Mouse (Mus musculus) Patski (cell line): Measurements from ENCODE around the gene Tmem132b. TPM values are rescaled to one million over a fixed set of nuclear protein-coding genes. Genes with fewer than 3 reads are reported as not detected.

Experiments
- ATAC-seq: fragments of 100-300 bp; one replicate; pipeline ENCODE4 v1.8.0; 2021
- CTCF ChIA-PET: fragments of 350-600 bp; sonication (Branson Sonifier 250); formaldehyde crosslinking; loops from one replicate; lab custom pipeline; 2022; ENCODE audit warnings: inconsistent platforms; lab: Charles Lee
- POLR2A ChIA-PET: fragments of 350-600 bp; sonication (Branson Sonifier 250); formaldehyde crosslinking; loops from one replicate; lab custom pipeline; 2022; ENCODE audit warnings: antibody characterized with exemption, inconsistent platforms; lab: Charles Lee
- DNase-seq: peaks from one replicate; pipeline ENCODE4 v3.0.0-alpha.2; 2011; ENCODE audit warnings: low read depth, low spot score
- H3K27me3 ChIP-seq: fragments of 371-371 bp; one replicate; pipeline ENCODE4 v1.5.1; 2021
- CTCF ChIP-seq: fragments of 100-300 bp; IDR thresholded peaks from one replicate; pipeline ENCODE4 v1.5.1; 2021
- in situ Hi-C: fragments of 300-500 bp; cut with MboI; formaldehyde crosslinking; loops from 3 replicates; pipeline ENCODE4 v1.11.1; 2018; ENCODE audit warnings: low pct_unique_long_range_greater_than_20kb, mixed read lengths
- polyA plus RNA-seq: library from polyadenylated mRNA; unstranded; gene quantifications from one replicate; pipeline ENCODE4 v1.2.3, GENCODE M21; 2021

Tmem132b gene
- polyA plus RNA-seq, 1 experiment from 2014 or later, result not detected

DNA sequence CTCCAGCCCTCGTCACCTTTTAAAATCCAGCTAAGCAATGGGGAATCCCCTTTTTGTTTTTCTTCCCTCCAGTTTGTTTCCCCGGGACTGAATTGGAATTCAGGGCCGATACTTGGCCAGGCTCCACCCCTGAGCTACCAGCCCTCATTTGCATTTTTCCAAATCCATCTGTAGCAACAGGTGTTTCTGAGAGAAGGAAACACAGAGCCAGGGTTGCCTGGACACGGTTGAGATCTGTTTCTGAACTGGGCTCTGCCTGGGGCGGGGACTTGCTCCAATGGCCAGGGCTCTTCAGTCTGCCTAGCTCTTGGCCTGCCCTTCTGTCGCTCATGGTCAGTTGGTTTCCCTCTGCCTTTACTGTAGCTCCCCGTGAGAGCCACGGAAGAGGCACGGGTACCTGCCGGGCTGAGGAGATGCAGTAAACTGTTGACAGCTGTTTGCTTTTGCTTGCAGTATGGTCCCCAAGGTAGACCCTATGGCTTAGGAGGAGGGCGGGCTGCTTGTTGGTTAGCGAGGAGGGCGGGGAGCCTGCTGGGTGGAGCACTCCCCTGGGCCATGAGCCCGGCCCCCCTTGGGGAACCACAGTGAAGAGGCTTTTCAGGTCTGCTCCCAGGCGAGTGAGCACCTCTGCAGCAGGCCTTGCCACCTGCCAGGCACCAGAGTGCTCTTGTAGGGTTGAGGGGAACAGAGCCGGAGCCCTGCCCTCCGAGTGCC is 39.0 kb upstream of the Tmem132b start:
- CTCF ChIA-PET, result interaction anchor here (2.7 kb wide), 1 partner anchor 17 kb away, joined by 9 read pairs; no protein-coding TSS in a partner anchor

DNA sequence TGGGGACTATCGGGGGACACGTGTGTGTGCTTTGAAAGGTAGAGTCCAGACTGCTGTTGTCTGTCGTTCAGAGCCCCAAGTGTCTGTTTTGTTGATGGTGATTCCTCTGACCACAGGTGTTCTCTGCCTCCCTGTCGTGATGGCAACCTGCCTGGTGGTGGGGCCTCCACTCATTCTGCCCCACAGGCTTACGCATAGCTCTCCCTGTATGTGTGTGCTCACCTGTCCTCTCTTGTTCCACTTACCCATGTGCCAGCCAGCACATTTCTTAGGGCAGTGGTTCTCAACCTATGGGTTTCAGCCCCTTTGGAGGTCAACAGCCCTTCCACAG is 38.5 kb upstream of the Tmem132b start:
- ChIA-PET POLR2A (no interaction called here), CTCF (no interaction called here)
- H3K27me3 ChIP-seq, result no peaks in the 10 kb centered on the region
- no peak for TF ChIP-seq CTCF
- DNase-seq (no peak), ATAC-seq (no peak)
- in situ Hi-C loops, result no loop called here

More for the DNA sequence above, 39.0 kb upstream of the Tmem132b start:
- POLR2A ChIA-PET, result no interaction called here
- ATAC-seq (no peak), DNase-seq (no peak)
- no peaks in the 10 kb centered on the region for H3K27me3 ChIP-seq
- in situ Hi-C loops, result no loop called here
- no peak for TF ChIP-seq CTCF

DNA sequence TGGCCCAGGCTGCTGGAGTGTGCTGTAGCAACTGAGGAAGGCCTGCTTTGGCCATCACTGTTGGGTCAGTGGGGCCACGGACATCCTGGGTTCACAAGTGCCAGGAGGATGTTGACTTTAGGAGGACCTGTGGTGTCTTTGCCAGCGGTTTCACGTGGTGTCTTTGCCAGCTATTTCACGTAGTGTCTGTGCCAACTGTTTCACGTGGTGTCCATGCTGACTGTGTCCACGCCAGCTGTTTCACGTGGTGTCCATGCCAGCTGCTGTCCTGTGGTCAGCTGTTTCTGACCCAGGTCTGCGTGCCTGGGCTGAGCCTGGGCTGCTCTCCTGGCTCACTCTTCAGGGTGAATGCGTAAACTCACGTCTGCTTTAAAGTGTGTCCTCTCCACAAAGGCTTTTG is 35.9 kb upstream of the Tmem132b start:
- H3K27me3 ChIP-seq, result no peaks in the 10 kb centered on the region
- in situ Hi-C loops, result no loop called here
- DNase-seq (no peak), ATAC-seq (no peak)
- CTCF ChIA-PET, result interaction anchor here (1.1 to 1.2 kb wide), 2 partner anchors 13 to 15 kb away, joined by 3 to 4 read pairs; no protein-coding TSS in a partner anchor
- no peak for TF ChIP-seq CTCF
- POLR2A ChIA-PET, result interaction anchor here (0.6 kb wide), 1 partner anchor 112 kb away, joined by 4 read pairs; no protein-coding TSS in a partner anchor

DNA sequence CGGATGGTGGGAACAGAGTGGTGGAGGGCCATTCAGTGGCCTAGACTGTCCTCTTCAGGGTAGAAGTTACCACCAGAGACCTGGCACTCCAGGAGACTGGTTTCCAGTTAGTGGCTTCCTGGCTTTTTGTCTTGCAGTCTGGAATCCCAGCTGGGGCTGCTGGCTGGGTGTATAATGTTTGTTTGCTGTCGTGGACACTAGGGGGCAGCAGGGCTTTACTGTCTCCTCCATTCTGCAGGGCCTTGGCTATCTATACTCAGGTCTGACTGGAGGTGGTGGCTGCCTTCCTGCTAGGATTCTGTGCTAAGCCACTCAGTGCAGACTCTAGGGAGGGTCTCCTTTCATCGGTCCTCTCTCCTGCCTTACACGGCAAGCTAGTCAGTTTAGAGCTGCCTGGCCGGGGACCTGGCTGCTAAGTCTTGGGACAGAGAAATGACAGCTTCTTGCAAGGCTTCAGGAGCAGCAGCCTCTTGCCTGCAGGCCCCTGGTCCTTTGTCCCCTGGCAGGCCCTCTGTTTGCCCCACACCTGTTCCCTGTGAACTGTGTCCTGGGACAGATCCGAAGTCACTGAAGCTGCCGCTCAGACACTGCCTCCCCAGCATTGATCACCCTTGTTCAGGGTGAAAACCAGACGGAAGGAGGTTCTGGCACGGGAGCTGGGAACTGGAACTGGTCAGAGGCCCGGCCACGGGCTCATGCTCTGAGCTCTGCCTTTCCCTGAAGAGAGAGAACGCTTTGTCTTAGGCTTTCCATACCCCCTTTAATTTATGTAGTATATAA is 33.6 kb upstream of the Tmem132b start:
- TF ChIP-seq CTCF, result peak; percentile 82
- DNase-seq (no peak), ATAC-seq (peak; percentile 81)
- ChIA-PET CTCF (interaction anchor here (0.6 to 1.7 kb wide), 9 partner anchors 8 to 86 kb away, joined by 3 to 15 read pairs (median 4); no protein-coding TSS in a partner anchor), POLR2A (interaction anchor here (1.0 kb wide), 1 partner anchor 89 kb away, joined by 3 read pairs; no protein-coding TSS in a partner anchor)
- H3K27me3 ChIP-seq, result no peaks in the 10 kb centered on the region
- in situ Hi-C loops, result no loop called here

DNA sequence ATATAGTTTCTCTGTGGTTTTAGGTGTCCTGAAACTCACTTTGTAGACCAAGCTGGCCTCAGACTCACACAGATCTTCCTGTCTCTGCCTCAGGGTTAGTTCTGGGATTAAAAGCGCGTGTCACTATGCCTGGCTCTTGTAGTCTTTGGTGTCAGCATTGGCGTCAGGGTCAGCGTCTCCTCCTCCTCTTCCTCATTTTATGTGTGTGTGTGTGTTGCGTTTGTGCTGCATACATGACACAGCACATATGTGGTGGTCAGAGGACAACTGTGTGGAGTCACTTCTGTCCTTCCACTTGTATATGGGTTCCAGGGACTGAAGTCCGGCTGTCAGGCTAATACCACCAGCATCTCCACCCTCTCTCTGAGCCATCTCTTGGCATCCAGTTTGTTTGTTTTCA is 30.1 kb upstream of the Tmem132b start:
- CTCF ChIA-PET, result no interaction called here
- POLR2A ChIA-PET, result no interaction called here

DNA sequence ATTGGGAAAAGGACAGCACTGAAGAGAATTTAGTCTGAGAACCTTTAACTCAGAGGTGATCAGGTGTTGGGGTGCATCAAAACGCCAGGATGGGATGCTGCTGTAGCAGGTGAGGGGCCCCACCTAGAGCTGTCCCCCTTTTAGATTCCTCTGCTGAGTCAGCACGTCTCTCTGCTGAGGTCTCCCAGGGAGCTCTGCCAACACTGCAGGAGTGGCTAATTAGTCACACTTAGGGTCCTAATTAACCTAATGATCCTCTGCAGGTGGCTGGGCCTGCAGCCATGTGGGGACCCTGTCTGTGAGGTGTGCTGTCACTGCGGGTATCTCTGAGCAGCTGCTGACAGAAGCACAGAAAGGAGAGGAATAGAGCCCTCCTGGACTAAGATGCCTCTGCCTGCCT is 29.4 kb upstream of the Tmem132b start:
- POLR2A ChIA-PET, result interaction anchor here (0.6 kb wide), 1 partner anchor 416 kb away, joined by 4 read pairs; no protein-coding TSS in a partner anchor
- TF ChIP-seq CTCF, result no peak
- in situ Hi-C loops, result no loop called here
- ATAC-seq (no peak), DNase-seq (no peak)
- no peaks in the 10 kb centered on the region for H3K27me3 ChIP-seq
- CTCF ChIA-PET, result no interaction called here

More for the DNA sequence above, 30.1 kb upstream of the Tmem132b start:
- no peaks in the 10 kb centered on the region for H3K27me3 ChIP-seq
- ATAC-seq (no peak), DNase-seq (no peak)
- no peak for TF ChIP-seq CTCF
- in situ Hi-C loops, result no loop called here

DNA sequence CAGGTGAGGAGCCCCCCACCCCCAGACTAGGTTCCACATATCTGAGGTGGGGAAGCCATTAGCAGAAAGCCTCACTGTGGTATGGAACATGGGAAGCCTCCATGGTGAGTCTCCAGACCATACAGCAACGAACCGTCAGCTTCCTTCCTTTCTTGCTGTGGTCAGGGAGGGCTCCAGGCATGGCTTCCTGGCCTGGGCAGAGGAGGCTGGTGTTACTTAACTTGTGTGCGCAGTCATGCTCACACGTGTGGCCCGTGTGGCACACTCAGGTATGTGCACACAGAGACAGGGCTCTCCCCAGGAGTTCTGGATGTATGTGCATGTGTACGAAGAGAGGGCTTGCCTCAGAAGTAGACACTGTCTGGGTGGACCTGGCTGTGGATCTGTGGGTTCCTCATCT is 27.9 kb upstream of the Tmem132b start:
- H3K27me3 ChIP-seq, result no peaks in the 10 kb centered on the region
- in situ Hi-C loops, result no loop called here
- DNase-seq (no peak), ATAC-seq (no peak)
- ChIA-PET CTCF (no interaction called here), POLR2A (no interaction called here)
- no peak for TF ChIP-seq CTCF

DNA sequence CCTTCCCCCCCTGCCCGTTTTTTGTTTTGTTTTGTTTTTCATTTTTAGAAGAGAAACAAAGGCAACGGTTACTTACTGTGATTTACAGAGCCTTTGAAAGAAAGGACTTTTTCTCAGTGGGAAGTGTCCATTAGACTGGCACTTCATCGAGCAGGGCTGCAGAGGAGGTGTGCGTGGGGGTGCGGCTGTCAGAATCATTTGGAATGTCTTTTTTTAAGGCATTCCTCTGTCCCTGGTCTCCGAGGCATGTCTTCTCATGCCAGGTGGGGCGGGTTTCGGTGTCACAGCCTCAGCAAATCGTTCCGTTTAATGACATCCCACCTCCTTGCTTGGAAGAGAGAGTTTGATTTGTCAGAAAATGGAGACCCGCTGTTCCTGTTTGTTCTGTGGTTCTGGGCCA is 26.9 kb upstream of the Tmem132b start:
- ChIA-PET POLR2A (no interaction called here), CTCF (no interaction called here)
- ATAC-seq (no peak), DNase-seq (no peak)
- no peak for TF ChIP-seq CTCF
- in situ Hi-C loops, result no loop called here
- H3K27me3 ChIP-seq, result no peaks in the 10 kb centered on the region

DNA sequence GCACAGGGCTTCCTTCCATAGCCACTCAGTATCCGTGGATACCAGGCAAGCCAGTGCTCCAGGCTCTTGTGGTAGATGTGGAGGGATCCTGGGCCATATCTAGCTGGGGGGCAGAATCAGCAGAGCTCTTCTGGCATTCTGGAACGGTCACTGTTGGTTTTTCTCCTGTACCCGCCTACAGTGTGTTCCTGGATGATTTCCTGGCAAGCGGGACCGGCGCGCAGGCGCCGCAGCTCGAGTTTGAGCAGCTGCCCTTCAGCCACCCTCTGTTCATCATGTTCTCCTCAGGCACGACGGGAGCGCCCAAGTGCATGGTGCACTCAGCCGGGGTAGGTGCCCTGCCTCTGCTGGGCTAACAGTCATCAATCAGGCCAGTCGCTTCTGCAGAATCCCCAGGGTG is 25.6 kb upstream of the Tmem132b start:
- ChIA-PET CTCF (interaction anchor here (1.0 kb wide), 1 partner anchor 8 kb away, joined by 3 read pairs; no protein-coding TSS in a partner anchor), POLR2A (no interaction called here)
- H3K27me3 ChIP-seq, result no peaks in the 10 kb centered on the region
- in situ Hi-C loops, result no loop called here
- no peak for TF ChIP-seq CTCF
- DNase-seq (no peak), ATAC-seq (no peak)

DNA sequence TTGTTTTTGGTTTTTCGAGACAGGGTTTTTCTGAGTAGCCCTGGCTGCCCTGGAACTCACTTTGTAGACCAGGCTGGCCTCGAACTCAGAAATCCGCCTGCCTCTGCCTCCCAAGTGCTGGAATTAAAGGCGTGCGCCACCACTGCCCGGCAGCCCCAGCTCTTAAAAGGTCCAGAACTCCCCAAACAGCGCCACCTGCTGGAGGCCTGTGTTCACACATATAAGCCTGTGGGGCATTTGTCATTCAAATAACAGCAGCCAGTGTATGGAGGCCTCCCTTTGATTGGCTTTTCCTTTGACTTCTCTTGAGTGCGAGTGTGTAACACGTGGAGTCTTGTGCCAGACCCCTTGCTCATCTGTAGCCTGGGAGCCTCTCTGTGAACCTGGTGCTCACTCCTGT is 24.0 kb upstream of the Tmem132b start:
- ChIA-PET CTCF (interaction anchor here (2.0 kb wide), 1 partner anchor 10 kb away, joined by 7 read pairs; no protein-coding TSS in a partner anchor), POLR2A (no interaction called here)
- in situ Hi-C loops, result no loop called here
- no peaks in the 10 kb centered on the region for H3K27me3 ChIP-seq
- no peak for TF ChIP-seq CTCF
- no peak for DNase-seq
- ATAC-seq, result no peak

DNA sequence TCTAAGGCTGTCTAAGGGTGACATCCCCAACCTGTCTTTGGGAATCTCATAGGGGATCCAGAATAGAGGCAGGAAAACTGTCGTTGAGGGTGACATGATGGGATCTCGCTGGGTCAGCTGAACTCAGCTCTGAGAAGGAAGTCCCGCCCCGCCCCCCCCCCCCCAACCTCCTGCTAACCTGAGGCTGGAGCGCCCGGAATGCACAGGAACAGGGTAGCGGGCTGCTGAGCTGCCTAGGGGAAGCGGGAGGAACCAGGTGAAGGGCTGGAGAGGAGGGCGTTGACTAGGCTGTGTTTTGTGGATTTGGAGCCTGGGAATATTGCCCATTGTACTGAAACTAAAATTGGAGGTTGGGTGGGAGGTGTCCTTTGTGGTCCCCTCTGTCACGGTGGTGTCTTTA is 23.6 kb upstream of the Tmem132b start:
- in situ Hi-C loops, result no loop called here
- TF ChIP-seq CTCF, result no peak
- POLR2A ChIA-PET, result no interaction called here
- DNase-seq, result no peak
- no peak for ATAC-seq
- CTCF ChIA-PET, result interaction anchor here (2.0 kb wide), 1 partner anchor 10 kb away, joined by 7 read pairs; no protein-coding TSS in a partner anchor
- H3K27me3 ChIP-seq, result no peaks in the 10 kb centered on the region
